Mouse (Mus musculus): ENCODE results near the gene Cass4. TPM values are rescaled to one million over a fixed set of nuclear protein-coding genes. Genes with fewer than 3 reads are reported as not detected.

The Cass4 gene
- total and polyA plus RNA-seq, 3 experiments = 2.9 to 5.3 (median 3.8) TPM

- Histone ChIP-seq H3K4me2 (ENCODE audit: insufficient read depth, low read depth, poor library complexity, severe bottlenecking) (no peak overlapping the region), H3K9me3 (replicated peaks; ENCODE audit: low read length) (peaks cover 7% of the 10 kb centered on the region), H3K4me3 (replicated peaks in 1 of 3; ENCODE audit: low read depth in 2 of 3, low read length in 2 of 3, poor library complexity in 1 of 3) (no peak overlapping the region), H3K36me3 (replicated peaks in 1 of 2; ENCODE audit: control insufficient read depth in 1 of 2, insufficient read depth in 1 of 2, low read length in 1 of 2) (peaks cover 0 to 14% of the 10 kb centered on the region in 2 experiments), H3K27me3 (replicated peaks) (no peaks in the 10 kb centered on the region), H3K4me1 (ENCODE audit: control insufficient read depth in 1 of 2, insufficient read depth in 2 of 2) (peaks cover 12 to 61% of the 10 kb centered on the region in 2 experiments), H3K27ac (ENCODE audit: insufficient read depth, low read depth) (no peak overlapping the region), H3K79me2 (replicated peaks; ENCODE audit: control insufficient read depth, extremely low read depth, insufficient read depth, poor library complexity, severe bottlenecking) (0 out of 2 replicates have a peak, but pooled peaks cover 3% of the 10 kb centered on the region), H3K9ac (ENCODE audit: insufficient read depth, low read depth) (no peak overlapping the region)
- TF ChIP-seq SMC3 (IDR thresholded peaks at IDR 0.05; ENCODE audit: low read depth, low read length) (no peak), MYC (IDR thresholded peaks at IDR 0.05; ENCODE audit: low read depth, low read length) (no peak), JUND (conservative IDR thresholded peaks at IDR 0.05; ENCODE audit: low read depth, low read length) (no peak), ETS1 (conservative IDR thresholded peaks at IDR 0.05; ENCODE audit: low read depth, low read length) (no peak), CTCF (conservative IDR thresholded peaks at IDR 0.05 in 1 of 2, IDR thresholded peaks at IDR 0.05 in 1 of 2; ENCODE audit: low read depth in 2 of 2, low read length in 2 of 2) (no peak), ZC3H11A (IDR thresholded peaks at IDR 0.05; ENCODE audit: low read depth, low read length) (no peak), CHD1 (IDR thresholded peaks at IDR 0.05; ENCODE audit: low read depth, low read length) (no peak), KAT2A (IDR thresholded peaks at IDR 0.05; ENCODE audit: insufficient replicate concordance, low read length) (no peak), POLR2A (IDR thresholded peaks at IDR 0.05; ENCODE audit: low read depth, low read length) (no peak), SIN3A (IDR thresholded peaks at IDR 0.05; ENCODE audit: low read length) (no peak), MAX (IDR thresholded peaks at IDR 0.05; ENCODE audit: low read length) (no peak), UBTF (IDR thresholded peaks at IDR 0.05; ENCODE audit: low read depth, low read length) (no peak), NRF1 (IDR thresholded peaks at IDR 0.05; ENCODE audit: low read depth, low read length) (no peak), IRF4 (IDR thresholded peaks at IDR 0.05; ENCODE audit: low read depth, low read length) (no peak), GABPA (IDR thresholded peaks at IDR 0.05; ENCODE audit: insufficient replicate concordance, low read depth, low read length) (no peak), RAD21 (IDR thresholded peaks at IDR 0.05; ENCODE audit: low read depth, low read length) (no peak)
- dilution Hi-C loops (cut with MboI; ENCODE audit: extremely low pct_ligation_motif_present, extremely low pct_unique_long_range_greater_than_20kb, low sequenced_read_pairs) (no loop called here), in situ Hi-C loops (cut with MboI; ENCODE audit: low pct_ligation_motif_present, low pct_unique_long_range_greater_than_20kb, low sequenced_read_pairs) (no loop called here)
- DNase-seq (ENCODE audit: extremely low read depth) = no peak
Measured at GRCm38 (mm10) chr2:172392041-172392521, 1.5 kb upstream of the Cass4 start.

- peak overlapping the region; percentile 51; the same call in 1 of the 2 replicates for H3K27ac ChIP-seq (ENCODE audit: insufficient read depth, low read depth)
- peak overlapping the region; percentile 58 to 75 (median 58) for H3K4me3 ChIP-seq (replicated peaks in 1 of 3; ENCODE audit: low read depth in 2 of 3, low read length in 2 of 3, poor library complexity in 1 of 3)
- in situ Hi-C loops (cut with MboI; ENCODE audit: low pct_ligation_motif_present, low pct_unique_long_range_greater_than_20kb, low sequenced_read_pairs) (no loop called here), dilution Hi-C loops (cut with MboI; ENCODE audit: extremely low pct_ligation_motif_present, extremely low pct_unique_long_range_greater_than_20kb, low sequenced_read_pairs) (no loop called here)
- H3K4me2 ChIP-seq (ENCODE audit: insufficient read depth, low read depth, poor library complexity, severe bottlenecking) = peak overlapping the region; percentile 70
- 0 out of 2 replicates have a peak, but pooled peaks cover 3% of the 10 kb centered on the region for H3K79me2 ChIP-seq (replicated peaks; ENCODE audit: control insufficient read depth, extremely low read depth, insufficient read depth, poor library complexity, severe bottlenecking)
- DNase-seq (ENCODE audit: extremely low read depth) = peak; percentile 70
- peaks cover 7% of the 10 kb centered on the region for H3K9me3 ChIP-seq (replicated peaks; ENCODE audit: low read length)
- TF ChIP-seq JUND (conservative IDR thresholded peaks at IDR 0.05; ENCODE audit: low read depth, low read length) = peak; percentile 83
- peak; percentile 61 for TF ChIP-seq ZKSCAN1 (IDR thresholded peaks at IDR 0.05; ENCODE audit: borderline replicate concordance, low read depth, low read length)
- TF ChIP-seq BHLHE40 (IDR thresholded peaks at IDR 0.05; ENCODE audit: low read depth, low read length) = peak; percentile 47; the same call in 1 of the 2 replicates
- TF ChIP-seq ZMIZ1 (IDR thresholded peaks at IDR 0.05; ENCODE audit: low read depth, low read length) = no peak
- TF ChIP-seq EP300 (IDR thresholded peaks at IDR 0.05; ENCODE audit: low read length) = peak; percentile 84
- TF ChIP-seq JUN (IDR thresholded peaks at IDR 0.05; ENCODE audit: insufficient read depth, low read depth, low read length) = peak; percentile 69
- TF ChIP-seq IRF4 (IDR thresholded peaks at IDR 0.05; ENCODE audit: low read depth, low read length) = peak; percentile 90
- no peak for TF ChIP-seq PAX5 (IDR thresholded peaks at IDR 0.05; ENCODE audit: low read length)
- H3K9ac ChIP-seq (ENCODE audit: insufficient read depth, low read depth) = peak overlapping the region; percentile 61
- H3K27me3 ChIP-seq (replicated peaks) = no peaks in the 10 kb centered on the region
- H3K4me1 ChIP-seq (ENCODE audit: control insufficient read depth in 1 of 2, insufficient read depth in 2 of 2) = peaks cover 12 to 71% of the 10 kb centered on the region in 2 experiments
- peaks cover 0 to 18% of the 10 kb centered on the region in 2 experiments for H3K36me3 ChIP-seq (replicated peaks in 1 of 2; ENCODE audit: control insufficient read depth in 1 of 2, insufficient read depth in 1 of 2, low read length in 1 of 2)
Measured at GRCm38 (mm10) chr2:172394052-172394392, 428 bp downstream of the Cass4 start.

Measured in CH12.LX (cell line).